Mouse (Mus musculus): Measurements from ENCODE around the gene Gm49661.

Gene Gm49661

DNA sequence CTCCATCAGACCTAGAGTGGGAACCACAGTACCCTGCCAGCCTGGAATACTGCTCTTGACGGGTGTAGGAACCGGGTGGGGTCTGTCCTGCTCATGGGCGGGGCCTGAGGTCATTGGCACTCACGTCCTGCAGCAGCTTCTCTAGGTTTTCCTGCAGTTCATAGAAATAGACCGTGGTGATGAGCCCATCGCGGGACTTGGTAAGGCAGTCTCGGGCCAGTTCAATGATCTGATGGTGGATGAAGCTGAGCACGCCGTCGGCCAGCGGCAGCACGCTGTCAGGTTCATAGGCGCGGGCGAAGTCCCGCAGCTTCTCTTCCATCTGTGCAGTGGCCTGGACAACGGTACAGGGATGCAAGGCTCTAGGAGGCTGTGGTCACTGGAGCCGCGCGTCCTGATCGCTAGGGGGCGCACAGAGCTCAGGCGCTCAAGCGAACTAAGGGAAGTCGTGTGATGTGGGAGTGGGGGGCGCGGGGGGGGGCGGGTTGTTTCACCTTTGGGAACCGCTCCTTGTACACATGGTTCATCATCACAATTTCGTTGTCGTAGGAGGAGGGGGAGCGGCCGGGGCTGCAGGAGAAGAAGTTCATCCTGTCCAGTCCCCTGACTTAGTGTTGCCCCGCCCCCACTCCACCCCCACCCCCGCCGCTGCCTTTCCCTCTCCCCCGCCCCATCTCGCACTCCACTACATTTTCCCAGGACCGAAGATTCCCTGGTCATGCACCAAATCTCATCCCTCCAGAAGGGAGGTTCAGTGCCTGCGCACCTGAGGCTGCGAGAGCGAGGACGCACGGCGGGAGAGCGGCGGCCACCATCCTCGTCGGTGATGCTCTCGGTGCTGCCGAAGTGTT lies 40.6 kb downstream of the Gm49661 start:
- DNase-seq = peak; percentile 76

DNA sequence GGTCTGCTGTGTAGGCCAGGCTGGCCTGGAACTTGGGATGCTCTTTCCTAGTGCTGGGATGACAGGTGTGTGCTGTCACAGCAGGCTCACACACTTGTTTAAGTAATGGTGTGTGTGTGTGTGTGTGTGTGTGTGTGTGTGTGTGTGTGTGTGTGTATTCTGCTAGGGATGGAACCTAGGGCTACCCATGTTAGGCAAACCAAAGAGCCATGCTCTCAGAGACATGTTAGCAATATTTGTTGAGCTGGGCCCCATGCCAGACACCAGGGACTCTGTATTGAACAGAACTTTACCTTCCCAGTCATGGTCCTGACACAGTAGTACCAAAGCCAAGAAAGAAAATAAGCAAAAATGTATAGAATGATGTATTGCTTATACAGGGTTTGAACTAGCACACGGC lies 41.7 kb downstream of the Gm49661 start:
- no peak for DNase-seq

- no peak for DNase-seq
Measured at GRCm38 (mm10) chr8:84925557-84925956, 43.7 kb downstream of the Gm49661 start.

- peak; percentile 83 for DNase-seq
Measured at GRCm38 (mm10) chr8:84921596-84921995, 47.6 kb downstream of the Gm49661 start.

- no peak for DNase-seq
Measured at GRCm38 (mm10) chr8:84918646-84919045, 50.6 kb downstream of the Gm49661 start.

- DNase-seq = no peak
Measured at GRCm38 (mm10) chr8:84917781-84918180, 51.5 kb downstream of the Gm49661 start.

All from lung, postnatal 10 days (tissue).